Mouse (Mus musculus): ENCODE data around the gene Ugt1a6a. TPM values are rescaled to one million over a fixed set of nuclear protein-coding genes. Genes with fewer than 3 reads are reported as not detected.

The Ugt1a6a gene
- polyA plus RNA-seq, 1 experiment: 20.9 TPM

DNA sequence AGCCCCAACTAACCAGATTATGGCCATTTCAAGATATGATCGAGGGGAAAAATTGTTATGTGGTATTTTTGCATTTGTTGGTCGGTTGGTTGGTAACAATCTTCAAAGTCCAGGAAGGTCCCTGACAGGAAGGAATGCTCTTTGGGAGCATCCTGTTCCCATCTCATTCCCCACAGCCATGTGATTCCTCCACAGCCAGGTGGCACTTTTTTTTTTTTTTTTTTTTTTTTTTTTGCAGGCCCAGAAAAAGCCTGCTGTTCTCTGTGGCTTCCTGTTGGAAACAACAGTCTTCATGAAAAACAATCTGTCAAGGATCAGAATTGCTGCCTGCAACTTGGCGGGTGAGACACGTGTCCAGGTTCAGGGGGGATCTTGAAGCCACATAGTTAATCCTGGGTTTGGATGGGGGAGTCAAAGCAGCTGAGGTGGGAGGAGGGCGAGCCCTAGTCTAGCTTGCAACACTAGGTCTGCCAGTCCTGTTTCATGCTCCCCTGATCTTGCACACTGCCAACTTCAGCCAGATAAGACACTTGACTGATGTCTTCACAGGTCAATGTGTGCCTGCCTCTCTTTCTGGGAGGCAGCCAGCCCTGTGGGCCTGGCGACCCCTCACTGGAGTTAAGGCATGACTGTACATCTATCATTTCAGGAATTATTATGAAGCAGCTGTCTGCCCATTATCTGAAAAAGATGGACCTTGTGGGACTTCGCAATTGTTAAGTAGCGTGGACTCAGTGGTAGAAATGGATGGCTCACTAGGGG is 124.5 kb downstream of the Ugt1a6a start:
- Histone ChIP-seq H3K27ac (ENCODE audit: insufficient read depth, low read depth, low read length) (no peak overlapping the region), H3K36me3 (ENCODE audit: control insufficient read depth, insufficient read depth, low read length) (no peaks in the 10 kb centered on the region), H3K27me3 (replicated peaks; ENCODE audit: control insufficient read depth, insufficient read depth, low read length) (no peaks in the 10 kb centered on the region), H3K4me1 (ENCODE audit: control insufficient read depth, insufficient read depth, low read length) (no peaks in the 10 kb centered on the region; the same call in 1 of the 2 replicates), H3K4me3 (ENCODE audit: insufficient read depth, low read depth, low read length) (no peak overlapping the region)
- peak; percentile 62 for DNase-seq
- WGBS: 54% methylated on average over 8 of the region's 8 CpGs
- TF ChIP-seq CTCF (conservative IDR thresholded peaks at IDR 0.05; ENCODE audit: insufficient read depth, insufficient read length, low read depth, low read length) (no peak), POLR2A (IDR thresholded peaks at IDR 0.05; ENCODE audit: low read depth, low read length) (no peak)

DNA sequence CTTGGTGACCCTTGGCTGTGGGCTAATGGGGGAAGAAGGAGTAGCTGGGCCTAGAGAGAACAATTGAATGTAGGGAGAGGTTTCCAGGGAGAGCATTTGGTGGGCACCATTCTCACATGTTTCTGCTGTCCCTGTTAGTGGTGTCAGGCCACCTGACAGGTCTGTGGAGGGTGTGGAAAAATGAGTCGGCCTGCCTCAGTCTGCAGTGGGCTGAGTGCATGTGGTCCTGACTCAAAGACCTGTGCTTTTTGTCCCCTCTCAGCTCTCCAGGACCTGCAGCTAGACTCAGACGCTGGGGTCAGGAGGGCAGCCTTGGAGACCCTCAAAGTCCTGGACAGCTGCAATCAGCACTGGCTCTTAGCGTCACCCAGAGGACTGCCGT is 125.0 kb downstream of the Ugt1a6a start:
- TF ChIP-seq POLR2A (IDR thresholded peaks at IDR 0.05; ENCODE audit: low read depth, low read length) (no peak), CTCF (conservative IDR thresholded peaks at IDR 0.05; ENCODE audit: insufficient read depth, insufficient read length, low read depth, low read length) (no peak)
- no peak overlapping the region for H3K27ac ChIP-seq (ENCODE audit: insufficient read depth, low read depth, low read length)
- H3K36me3 ChIP-seq (ENCODE audit: control insufficient read depth, insufficient read depth, low read length): no peaks in the 10 kb centered on the region
- no peaks in the 10 kb centered on the region for H3K27me3 ChIP-seq (replicated peaks; ENCODE audit: control insufficient read depth, insufficient read depth, low read length)
- H3K4me1 ChIP-seq (ENCODE audit: control insufficient read depth, insufficient read depth, low read length): no peaks in the 10 kb centered on the region; the same call in 1 of the 2 replicates
- WGBS: 71% methylated on average over 4 of the region's 4 CpGs
- no peak for DNase-seq
- H3K4me3 ChIP-seq (ENCODE audit: insufficient read depth, low read depth, low read length): no peak overlapping the region

DNA sequence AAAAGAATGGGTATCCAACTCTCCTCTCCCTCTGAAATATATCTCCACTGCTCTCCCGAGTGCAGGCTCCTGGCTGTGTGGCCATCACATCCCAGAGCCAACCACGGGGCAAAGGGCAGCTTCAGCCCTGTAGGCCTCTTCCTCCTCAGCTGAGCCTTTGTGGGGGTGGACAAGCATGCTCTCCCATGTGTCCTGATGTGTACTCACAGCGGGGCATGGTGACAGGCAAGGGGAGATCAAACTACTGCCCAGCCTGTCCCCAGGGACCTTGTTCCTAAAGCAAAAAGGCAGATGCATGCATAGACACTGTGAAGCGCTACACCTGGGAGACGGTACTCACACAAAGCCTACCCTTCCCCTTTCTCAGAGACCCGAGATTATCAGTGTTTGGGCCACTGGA is 125.5 kb downstream of the Ugt1a6a start:
- no peaks in the 10 kb centered on the region; the same call in 1 of the 2 replicates for H3K4me1 ChIP-seq (ENCODE audit: control insufficient read depth, insufficient read depth, low read length)
- no peaks in the 10 kb centered on the region for H3K36me3 ChIP-seq (ENCODE audit: control insufficient read depth, insufficient read depth, low read length)
- DNase-seq: peak; percentile 73
- TF ChIP-seq POLR2A (IDR thresholded peaks at IDR 0.05; ENCODE audit: low read depth, low read length): no peak
- no peak for TF ChIP-seq CTCF (conservative IDR thresholded peaks at IDR 0.05; ENCODE audit: insufficient read depth, insufficient read length, low read depth, low read length)
- WGBS: 65% methylated on average over 6 of the region's 6 CpGs
- H3K27me3 ChIP-seq (replicated peaks; ENCODE audit: control insufficient read depth, insufficient read depth, low read length): no peaks in the 10 kb centered on the region
- no peak overlapping the region for H3K27ac ChIP-seq (ENCODE audit: insufficient read depth, low read depth, low read length)
- H3K4me3 ChIP-seq (ENCODE audit: insufficient read depth, low read depth, low read length): no peak overlapping the region

GRCm38 (mm10) chr1:88260604-88261377 is 126.2 kb downstream of the Ugt1a6a start:
- TF ChIP-seq POLR2A (IDR thresholded peaks at IDR 0.05; ENCODE audit: low read depth, low read length) (no peak), CTCF (conservative IDR thresholded peaks at IDR 0.05; ENCODE audit: insufficient read depth, insufficient read length, low read depth, low read length) (no peak)

DNA sequence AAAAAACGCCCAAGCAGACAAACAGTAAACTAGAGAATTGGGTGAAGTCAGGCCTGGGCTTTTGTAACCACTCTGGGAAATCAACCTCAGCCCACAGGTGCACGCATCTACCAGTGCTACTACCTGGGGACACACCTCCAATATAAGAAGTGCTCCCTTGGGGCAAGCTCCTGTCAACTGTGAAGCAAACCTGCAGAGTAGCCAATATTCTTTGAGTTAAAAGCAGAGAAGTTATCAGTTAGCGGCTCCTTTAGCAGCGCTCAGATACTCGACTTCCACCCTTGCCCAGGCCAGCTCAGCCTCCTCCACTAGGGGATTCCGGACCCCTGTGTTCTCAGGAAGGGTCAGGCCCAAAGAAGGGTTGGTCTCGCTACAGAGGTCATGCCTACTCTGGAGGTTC is 127.1 kb downstream of the Ugt1a6a start:
- H3K27me3 ChIP-seq (replicated peaks; ENCODE audit: control insufficient read depth, insufficient read depth, low read length): no peaks in the 10 kb centered on the region
- peaks cover 2% of the 10 kb centered on the region; the same call in 1 of the 2 replicates for H3K36me3 ChIP-seq (ENCODE audit: control insufficient read depth, insufficient read depth, low read length)
- H3K4me3 ChIP-seq (ENCODE audit: insufficient read depth, low read depth, low read length): no peak overlapping the region
- no peaks in the 10 kb centered on the region; the same call in 1 of the 2 replicates for H3K4me1 ChIP-seq (ENCODE audit: control insufficient read depth, insufficient read depth, low read length)
- TF ChIP-seq CTCF (conservative IDR thresholded peaks at IDR 0.05; ENCODE audit: insufficient read depth, insufficient read length, low read depth, low read length): no peak
- no peak for TF ChIP-seq POLR2A (IDR thresholded peaks at IDR 0.05; ENCODE audit: low read depth, low read length)
- no peak overlapping the region for H3K27ac ChIP-seq (ENCODE audit: insufficient read depth, low read depth, low read length)
- no peak for DNase-seq
- 84% methylated on average over 7 of the region's 7 CpGs for WGBS

More at GRCm38 (mm10) chr1:88260604-88261377, 126.2 kb downstream of the Ugt1a6a start:
- Histone ChIP-seq H3K27ac (ENCODE audit: insufficient read depth, low read depth, low read length) (no peak overlapping the region), H3K36me3 (ENCODE audit: control insufficient read depth, insufficient read depth, low read length) (no peaks in the 10 kb centered on the region), H3K4me3 (ENCODE audit: insufficient read depth, low read depth, low read length) (no peak overlapping the region), H3K4me1 (ENCODE audit: control insufficient read depth, insufficient read depth, low read length) (no peaks in the 10 kb centered on the region; the same call in 1 of the 2 replicates), H3K27me3 (replicated peaks; ENCODE audit: control insufficient read depth, insufficient read depth, low read length) (no peaks in the 10 kb centered on the region)
- no peak for DNase-seq
- WGBS: 77% methylated on average over 10 of the region's 10 CpGs

DNA sequence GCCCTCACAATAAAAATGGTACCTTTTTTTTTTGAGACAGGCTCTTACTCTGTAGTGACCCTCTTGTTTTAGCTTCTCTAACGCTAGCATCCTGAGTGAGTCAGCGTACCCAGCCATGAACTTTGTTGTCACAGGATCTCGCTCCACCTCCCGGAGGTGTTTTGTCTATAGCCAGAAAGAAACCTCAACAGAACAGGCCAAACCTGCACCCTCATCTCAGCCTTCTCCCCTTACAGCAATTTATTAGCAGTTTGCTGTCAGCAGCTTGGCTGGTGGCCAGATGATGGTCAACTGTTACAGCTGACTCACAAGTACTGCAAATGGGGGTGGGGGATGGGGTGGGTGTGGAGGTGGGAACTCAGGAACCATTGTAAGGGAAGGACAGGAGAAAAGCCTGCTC is 127.6 kb downstream of the Ugt1a6a start:
- no peak for TF ChIP-seq CTCF (conservative IDR thresholded peaks at IDR 0.05; ENCODE audit: insufficient read depth, insufficient read length, low read depth, low read length)
- TF ChIP-seq POLR2A (IDR thresholded peaks at IDR 0.05; ENCODE audit: low read depth, low read length): no peak
- Histone ChIP-seq H3K36me3 (ENCODE audit: control insufficient read depth, insufficient read depth, low read length) (peaks cover 2% of the 10 kb centered on the region; the same call in 1 of the 2 replicates), H3K4me1 (ENCODE audit: control insufficient read depth, insufficient read depth, low read length) (no peaks in the 10 kb centered on the region; the same call in 1 of the 2 replicates), H3K4me3 (ENCODE audit: insufficient read depth, low read depth, low read length) (no peak overlapping the region), H3K27ac (ENCODE audit: insufficient read depth, low read depth, low read length) (no peak overlapping the region), H3K27me3 (replicated peaks; ENCODE audit: control insufficient read depth, insufficient read depth, low read length) (no peaks in the 10 kb centered on the region)
- 47% methylated on average over 4 of the region's 4 CpGs for WGBS
- DNase-seq: peak; percentile 64

GRCm38 (mm10) chr1:88262961-88263360 is 128.4 kb downstream of the Ugt1a6a start:
- H3K27ac ChIP-seq (ENCODE audit: insufficient read depth, low read depth, low read length): no peak overlapping the region
- WGBS: 70% methylated on average over 6 of the region's 6 CpGs
- DNase-seq: no peak

More at GRCm38 (mm10) chr1:88262961-88263360, 128.4 kb downstream of the Ugt1a6a start:
- Histone ChIP-seq H3K4me3 (ENCODE audit: insufficient read depth, low read depth, low read length) (no peak overlapping the region), H3K4me1 (ENCODE audit: control insufficient read depth, insufficient read depth, low read length) (no peaks in the 10 kb centered on the region; the same call in 1 of the 2 replicates), H3K27me3 (replicated peaks; ENCODE audit: control insufficient read depth, insufficient read depth, low read length) (no peaks in the 10 kb centered on the region), H3K36me3 (ENCODE audit: control insufficient read depth, insufficient read depth, low read length) (peaks cover 4% of the 10 kb centered on the region; the same call in 1 of the 2 replicates)
- TF ChIP-seq POLR2A (IDR thresholded peaks at IDR 0.05; ENCODE audit: low read depth, low read length) (no peak), CTCF (conservative IDR thresholded peaks at IDR 0.05; ENCODE audit: insufficient read depth, insufficient read length, low read depth, low read length) (no peak)

All from kidney, adult 2 months (tissue).